Mouse (Mus musculus) testis, adult 2 months (tissue): Measurements from ENCODE around the gene Zc3h10.

Source experiments
- CTCF ChIP-seq: fragments of 200-500 bp; IDR thresholded peaks from 2 replicates; pipeline ENCODE4 v1.5.1; 2012; ENCODE audit warnings: low read depth, mild to moderate bottlenecking, inconsistent platforms, low read length, moderate library complexity; ENCODE audit not compliant: control insufficient read depth, insufficient read depth, insufficient replicate concordance
- POLR2A ChIP-seq: fragments of 200-500 bp; IDR thresholded peaks from 2 replicates; pipeline ENCODE4 v1.6.1; 2012; ENCODE audit warnings: low read depth, mild to moderate bottlenecking, inconsistent platforms, low read length, moderate library complexity; ENCODE audit not compliant: control insufficient read depth

DNA sequence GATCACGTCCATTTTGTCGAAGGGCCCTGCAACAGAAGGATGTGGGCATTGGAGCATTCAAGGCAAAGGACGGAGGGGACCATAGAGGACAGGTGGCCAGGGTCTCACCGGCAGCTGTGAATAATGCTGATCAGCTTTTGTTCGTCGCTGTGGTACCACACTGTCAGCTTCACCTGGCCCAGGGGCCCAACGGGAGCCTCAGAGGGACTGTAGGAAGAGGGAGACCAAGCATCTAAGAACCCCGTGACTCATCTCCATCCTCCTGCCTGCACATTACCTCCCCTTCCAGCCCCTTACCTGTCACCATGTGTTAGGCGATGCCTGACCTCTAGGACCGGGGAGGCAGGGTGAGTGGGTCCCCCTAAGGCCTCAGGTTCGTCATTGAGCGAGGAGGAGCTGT, 35.8 kb downstream of the Zc3h10 start:
- TF ChIP-seq POLR2A: no peak
- TF ChIP-seq CTCF: no peak
